Mouse (Mus musculus): ENCODE measurements at regions not wholly inside any gene's neighbourhood (a gene's known extent, or its start where the extent isn't known, plus 50 kb on each side); places are given as distances from the start of the nearest gene placed in this dataset.

DNA sequence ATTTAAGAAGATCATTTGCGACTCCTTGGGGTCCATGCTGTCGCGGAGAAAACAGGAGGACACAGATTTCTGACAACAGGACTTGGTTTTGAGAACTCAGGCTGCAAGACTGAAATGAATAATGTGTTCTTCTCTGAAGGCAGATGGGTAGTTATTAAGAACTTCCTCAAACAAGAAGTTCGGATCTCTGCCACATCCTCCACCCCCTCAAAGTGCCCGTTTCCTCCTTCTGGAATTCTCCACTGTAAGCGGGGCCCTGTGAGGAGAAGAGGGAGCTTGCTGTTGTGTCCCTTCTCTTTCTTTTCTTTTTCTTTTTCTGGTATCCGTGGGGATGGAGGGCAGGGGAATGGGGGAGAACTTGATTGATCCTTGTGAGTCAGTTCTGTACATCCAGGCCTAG lies 118.9 kb downstream of the 1700020N01Rik start:
- TF ChIP-seq CHD1 (IDR thresholded peaks at IDR 0.05; ENCODE audit: low read depth, low read length): no peak
- TF ChIP-seq RCOR1 (conservative IDR thresholded peaks at IDR 0.05; ENCODE audit: low read depth, low read length): no peak
- no peak for TF ChIP-seq EP300 (IDR thresholded peaks at IDR 0.05; ENCODE audit: low read length)
- TF ChIP-seq KAT2A (IDR thresholded peaks at IDR 0.05; ENCODE audit: insufficient replicate concordance, low read length): no peak
- no peak for TF ChIP-seq POLR2A (IDR thresholded peaks at IDR 0.05; ENCODE audit: low read depth, low read length)
- no peak for TF ChIP-seq CTCF (conservative IDR thresholded peaks at IDR 0.05 in 1 of 2, IDR thresholded peaks at IDR 0.05 in 1 of 2; ENCODE audit: low read depth in 2 of 2, low read length in 2 of 2)
- no peak for TF ChIP-seq NRF1 (IDR thresholded peaks at IDR 0.05; ENCODE audit: low read depth, low read length)
- no peak for TF ChIP-seq SMC3 (IDR thresholded peaks at IDR 0.05; ENCODE audit: low read depth, low read length)
- no peak for TF ChIP-seq HCFC1 (IDR thresholded peaks at IDR 0.05; ENCODE audit: low read depth, low read length)
- TF ChIP-seq IRF4 (IDR thresholded peaks at IDR 0.05; ENCODE audit: low read depth, low read length): no peak

Data from CH12.LX (cell line).